Mouse (Mus musculus) urinary bladder, postnatal 4 days (tissue): Measurements from ENCODE around the gene Itpr1.

Experiments
- DNase-seq, 2 experiments: peaks; one replicate each; pipeline ENCODE4 v3.0.0; 2021 to 2022; ENCODE audit warnings: low spot score in 2 of 2

Itpr1 gene

DNA sequence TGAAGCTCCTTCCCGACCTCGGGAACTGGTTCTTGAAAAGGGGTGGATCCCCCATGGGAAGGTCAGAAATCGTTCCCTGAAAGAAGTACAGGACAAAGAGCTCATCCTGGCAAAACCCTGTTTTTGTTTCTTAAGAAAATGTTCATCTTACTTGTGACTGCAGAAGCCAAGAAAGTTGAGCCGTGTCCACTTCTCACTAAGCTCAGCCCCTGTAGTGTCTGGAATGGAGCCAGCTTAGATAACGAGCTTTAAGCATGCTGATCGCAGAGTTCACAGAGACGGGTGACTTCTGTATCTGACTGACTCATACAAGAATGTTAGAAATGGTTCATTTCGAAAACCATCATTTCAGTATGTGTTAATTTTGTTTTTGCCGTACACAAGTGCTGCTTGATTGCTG, 297.2 kb downstream of the Itpr1 start:
- no peak for DNase-seq

DNA sequence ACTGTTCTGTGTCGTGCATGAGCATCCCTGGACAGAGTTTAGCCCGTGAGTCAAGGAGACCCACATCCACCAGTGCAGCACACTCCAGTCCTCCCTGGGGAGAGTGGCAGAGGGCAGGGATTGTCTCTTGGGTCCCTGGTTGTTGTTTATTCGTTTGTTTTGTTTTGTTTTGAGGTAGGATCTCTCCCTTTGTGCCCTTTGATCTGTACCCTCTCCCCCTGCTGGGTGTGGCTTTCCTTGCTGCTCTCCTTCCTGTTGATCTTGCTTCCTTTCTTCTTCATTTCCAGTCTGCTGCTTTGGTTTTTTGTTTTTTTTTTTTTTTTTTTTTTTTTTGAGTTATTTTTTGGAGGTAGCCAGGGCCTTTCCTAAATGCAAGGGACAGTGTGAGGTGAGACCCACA, 299.2 kb downstream of the Itpr1 start:
- DNase-seq = no peak

DNA sequence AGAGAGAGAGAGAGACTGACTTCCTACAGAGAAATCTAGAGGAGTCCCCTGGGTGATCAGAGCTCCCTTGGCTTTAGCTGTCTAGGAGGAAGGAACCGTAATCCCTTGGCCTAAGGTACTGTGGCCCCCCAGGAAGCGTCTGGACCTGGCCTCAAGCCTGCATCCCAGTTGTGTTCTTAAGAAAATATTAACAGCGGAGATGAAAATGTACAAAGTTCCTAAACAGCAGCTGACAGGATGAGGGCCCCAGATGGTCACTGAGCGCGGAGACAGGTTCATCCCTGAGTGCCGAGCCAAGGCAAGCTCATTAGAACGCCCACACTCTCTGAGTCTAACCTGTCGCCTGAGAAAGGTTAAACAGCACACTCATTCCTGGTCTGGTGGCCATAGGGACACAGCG, 300.1 kb downstream of the Itpr1 start:
- no peak for DNase-seq

DNA sequence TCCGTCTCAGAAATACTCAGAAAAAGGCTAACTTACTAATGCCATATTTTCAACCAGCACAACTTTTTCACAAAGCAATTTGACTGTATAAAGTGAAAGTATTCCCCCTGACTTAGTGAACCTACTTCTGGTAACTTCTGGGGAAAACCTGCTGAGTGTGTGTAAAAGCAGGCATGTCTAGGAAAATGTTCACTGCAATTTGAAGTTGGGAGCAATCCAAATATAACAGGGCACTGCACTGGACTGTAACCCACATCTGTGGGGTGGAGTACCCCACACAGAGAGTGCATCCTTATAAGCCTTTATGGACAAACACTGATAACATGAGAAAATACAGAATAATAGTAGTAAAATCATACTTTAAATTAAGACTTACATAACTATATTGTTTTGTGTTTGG, 303.4 kb downstream of the Itpr1 start:
- DNase-seq = no peak

DNA sequence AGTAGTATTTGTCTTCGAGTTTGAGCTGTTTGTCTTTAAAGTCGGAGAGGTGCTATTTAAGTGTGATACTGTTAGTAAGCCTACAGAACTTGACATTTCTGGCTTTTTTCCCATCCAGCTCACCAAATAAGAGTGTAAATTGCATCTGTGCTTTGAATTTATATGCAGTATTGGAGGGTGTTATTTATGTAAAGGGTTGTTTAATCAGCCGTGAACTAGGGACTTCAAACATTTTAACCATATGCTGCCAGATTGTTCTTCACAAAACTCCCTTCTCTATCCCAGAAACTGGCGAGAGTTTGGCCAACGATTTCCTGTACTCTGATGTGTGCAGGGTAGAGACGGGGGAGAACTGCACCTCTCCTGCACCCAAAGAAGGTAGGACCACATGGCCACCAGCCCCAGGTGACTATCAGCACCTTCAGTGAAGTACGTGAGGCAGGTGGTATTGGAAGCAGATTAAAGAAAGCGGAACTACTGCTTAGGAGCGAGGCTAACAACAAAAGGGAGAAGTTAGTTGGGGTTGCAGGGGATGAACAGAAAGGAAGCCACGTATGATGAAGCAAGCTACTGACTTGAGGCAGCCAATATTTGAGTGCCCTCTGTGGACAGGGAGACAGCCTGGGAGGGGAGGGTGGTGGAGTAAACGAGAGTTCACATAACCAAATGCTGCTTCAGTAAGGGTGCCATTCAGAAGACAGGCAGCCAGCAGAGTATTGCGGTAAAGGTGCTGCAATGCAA, 304.5 kb downstream of the Itpr1 start:
- no peak for DNase-seq

DNA sequence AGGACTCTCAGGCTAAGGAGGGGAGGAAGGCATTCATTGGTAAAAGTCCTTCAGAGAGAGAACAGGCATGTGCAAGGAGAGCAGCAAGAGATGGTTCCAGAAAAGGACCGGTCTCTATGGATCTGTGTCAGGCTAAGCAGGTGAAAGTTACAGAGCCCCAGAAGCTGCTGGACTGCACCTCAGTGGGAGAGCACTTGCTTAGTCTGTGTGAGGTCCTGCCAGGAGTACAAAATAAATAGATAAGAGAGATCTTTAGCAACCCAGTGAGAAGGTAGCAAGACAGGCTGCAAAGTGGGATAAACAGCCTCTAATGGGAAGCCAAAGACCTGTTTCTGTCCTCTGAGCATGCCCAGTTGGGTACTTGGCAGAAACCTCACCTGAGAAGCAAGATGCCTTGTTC, 305.1 kb downstream of the Itpr1 start:
- no peak for DNase-seq

DNA sequence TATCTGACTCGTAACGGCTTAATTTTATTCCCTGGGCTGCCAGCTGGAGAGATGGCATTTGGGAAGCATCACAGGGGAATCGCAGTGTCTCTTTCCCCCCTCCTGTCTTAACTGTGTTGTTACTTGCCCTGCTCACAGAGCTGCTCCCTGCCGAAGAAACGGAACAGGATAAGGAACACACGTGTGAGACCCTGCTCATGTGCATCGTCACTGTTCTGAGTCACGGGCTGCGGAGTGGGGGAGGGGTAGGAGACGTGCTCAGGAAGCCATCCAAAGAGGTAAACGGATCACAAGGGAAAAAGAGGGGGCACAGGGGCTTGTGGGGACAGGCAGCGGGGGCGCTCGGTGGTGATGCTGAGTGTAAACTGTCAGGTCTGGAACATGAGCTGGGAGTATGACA, 305.7 kb downstream of the Itpr1 start:
- no peak for DNase-seq

DNA sequence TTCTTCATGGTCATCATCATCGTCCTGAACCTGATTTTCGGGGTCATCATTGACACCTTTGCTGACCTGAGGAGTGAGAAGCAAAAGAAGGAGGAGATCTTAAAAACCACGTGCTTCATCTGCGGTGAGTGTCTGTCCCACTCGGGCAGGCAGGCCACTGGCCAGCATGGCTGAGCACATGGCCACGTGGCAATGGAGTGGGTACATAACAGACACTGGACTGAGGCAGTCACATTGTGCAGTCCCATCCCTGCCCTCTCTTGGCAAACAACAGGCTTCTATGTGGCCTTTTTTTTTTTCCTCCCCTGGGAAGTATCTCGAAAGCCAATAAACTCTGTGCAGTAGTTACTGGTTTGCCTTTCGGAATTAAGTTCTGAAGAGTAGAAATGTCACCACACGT, 306.4 kb downstream of the Itpr1 start:
- DNase-seq = no peak

DNA sequence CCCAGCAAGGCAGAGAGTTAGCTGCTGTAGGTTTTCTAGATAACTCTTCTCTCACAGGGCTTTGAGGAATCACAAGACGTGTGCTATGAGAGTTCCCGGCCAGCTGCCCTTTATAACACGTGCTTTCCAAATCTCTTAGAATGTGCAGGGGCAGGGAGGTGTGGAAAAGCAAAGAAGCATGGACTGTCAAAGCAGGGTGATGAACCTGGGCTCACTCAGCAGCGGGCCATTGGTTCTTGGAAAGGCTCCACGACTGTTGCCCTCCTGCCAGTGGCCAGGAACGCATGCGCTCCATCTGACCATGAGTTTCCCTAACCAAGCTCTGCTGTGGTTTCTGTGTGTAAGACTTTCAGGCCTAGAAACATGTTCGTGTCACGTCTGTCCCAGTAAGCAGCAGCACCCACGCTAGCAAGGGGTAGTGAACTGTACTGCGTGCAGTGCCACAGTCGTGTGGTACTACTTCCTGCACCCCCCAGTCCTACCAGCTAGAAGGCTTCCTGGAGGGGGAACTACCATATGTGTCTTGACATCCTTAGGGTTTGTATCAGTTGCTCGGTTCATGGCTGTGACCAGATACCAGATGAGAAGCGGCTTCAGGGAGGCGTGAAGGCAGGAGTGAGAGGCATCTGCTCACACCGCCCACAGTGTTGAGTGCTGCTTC, 311.2 kb downstream of the Itpr1 start:
- no peak for DNase-seq

DNA sequence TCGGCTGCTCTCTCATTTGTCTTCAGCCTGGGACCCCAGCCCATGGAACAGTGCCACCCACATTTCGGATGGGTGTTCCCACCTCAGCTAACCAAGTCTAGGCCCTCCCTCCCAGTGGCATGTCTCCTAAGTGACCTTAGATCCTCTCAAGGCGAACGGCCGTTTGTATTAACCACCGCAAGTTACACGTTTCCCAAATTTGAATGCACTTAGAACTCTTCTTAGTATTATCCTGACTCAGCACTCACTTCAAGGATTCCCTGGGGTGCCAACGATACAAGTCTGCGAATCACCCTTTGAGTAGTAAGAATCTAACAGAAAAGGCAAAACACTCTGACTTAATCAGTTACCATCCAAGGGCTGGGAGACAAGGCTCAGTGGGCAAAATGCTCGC, 311.7 kb downstream of the Itpr1 start:
- DNase-seq = no peak

DNA sequence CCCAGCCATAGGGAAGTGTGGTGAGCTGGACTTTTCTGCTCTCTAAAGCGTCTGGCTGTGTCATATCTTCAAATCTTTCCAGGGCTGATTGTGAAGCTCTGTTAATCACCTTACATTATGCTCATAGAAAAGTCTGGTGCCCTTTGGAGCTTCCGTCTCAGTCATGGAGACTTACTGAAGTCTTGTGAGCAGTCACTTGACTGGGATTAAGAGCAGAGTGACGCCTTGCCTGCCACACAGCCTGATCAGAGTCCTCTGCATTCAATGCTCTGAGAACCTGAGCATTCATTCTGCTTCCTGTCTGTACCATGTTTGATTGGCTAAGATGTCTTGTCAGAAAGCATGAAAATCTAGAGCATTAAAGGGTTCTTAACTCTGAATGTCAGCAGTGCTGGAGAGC, 314.7 kb downstream of the Itpr1 start:
- DNase-seq = no peak

DNA sequence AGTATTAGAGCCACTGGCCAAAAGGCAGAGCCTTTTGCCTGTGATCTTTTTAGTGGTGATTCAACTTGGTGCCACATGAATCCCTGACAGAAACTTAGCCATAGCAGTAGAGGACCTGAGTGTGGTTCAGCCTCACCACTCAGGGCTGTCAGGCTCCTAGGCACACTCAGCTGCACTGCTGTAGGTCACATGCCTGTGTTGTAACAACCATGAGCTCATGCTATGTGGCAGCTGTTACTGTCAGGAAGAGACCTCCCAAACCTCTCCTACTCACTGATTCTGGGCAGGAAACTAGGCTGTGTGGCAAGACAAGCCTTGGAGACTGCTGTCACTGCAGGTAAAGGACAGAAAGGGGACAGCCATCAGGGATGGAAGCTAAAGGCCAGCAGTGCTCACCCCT, 315.1 kb downstream of the Itpr1 start:
- no peak for DNase-seq

DNA sequence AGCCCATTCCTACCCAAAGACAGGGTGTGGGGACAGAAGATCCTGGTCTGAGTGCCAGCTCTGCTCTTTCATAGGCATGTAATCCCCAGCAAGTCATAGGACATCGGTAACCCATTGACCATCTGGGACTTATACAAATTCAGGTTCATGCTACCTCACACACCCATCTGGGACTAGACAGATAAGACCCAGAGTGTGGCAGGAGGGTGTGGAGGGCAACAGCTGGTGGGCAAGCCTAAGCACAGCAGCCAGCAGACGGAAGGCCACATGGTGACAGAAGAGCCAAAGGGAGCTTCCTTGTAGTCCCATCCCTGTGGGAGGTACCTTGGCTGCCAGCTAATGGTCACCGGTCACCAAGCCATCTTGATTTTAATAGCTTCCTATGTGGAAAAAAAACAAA, 316.3 kb downstream of the Itpr1 start:
- no peak for DNase-seq

DNA sequence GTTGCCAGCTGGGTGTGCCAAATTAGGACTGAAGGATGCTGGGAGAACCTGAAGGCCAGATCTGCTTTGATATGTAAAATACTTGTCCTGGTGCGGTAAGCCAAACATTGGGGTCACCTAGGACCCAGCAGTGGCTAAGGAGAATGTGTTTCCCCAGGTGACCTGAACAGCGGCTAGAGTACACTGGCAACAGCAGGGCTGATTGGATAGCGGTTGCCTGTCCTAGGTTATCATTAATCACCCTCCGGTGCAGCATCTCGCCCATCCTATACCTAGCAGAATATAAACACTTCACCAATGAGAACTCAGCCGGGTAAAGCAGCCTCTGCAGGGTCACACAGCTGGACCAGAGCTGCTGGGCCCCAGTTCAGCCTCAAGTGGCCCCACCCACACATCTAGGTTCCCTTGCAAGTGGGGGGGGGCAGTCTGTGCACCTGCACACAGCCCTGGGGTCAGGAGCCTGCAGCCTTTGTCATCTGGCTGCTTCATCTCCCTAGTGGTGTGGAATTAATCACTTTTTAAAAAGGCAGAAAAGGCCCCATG, 318.0 kb downstream of the Itpr1 start:
- DNase-seq = peak in 1 of 2 experiments; percentile 53

DNA sequence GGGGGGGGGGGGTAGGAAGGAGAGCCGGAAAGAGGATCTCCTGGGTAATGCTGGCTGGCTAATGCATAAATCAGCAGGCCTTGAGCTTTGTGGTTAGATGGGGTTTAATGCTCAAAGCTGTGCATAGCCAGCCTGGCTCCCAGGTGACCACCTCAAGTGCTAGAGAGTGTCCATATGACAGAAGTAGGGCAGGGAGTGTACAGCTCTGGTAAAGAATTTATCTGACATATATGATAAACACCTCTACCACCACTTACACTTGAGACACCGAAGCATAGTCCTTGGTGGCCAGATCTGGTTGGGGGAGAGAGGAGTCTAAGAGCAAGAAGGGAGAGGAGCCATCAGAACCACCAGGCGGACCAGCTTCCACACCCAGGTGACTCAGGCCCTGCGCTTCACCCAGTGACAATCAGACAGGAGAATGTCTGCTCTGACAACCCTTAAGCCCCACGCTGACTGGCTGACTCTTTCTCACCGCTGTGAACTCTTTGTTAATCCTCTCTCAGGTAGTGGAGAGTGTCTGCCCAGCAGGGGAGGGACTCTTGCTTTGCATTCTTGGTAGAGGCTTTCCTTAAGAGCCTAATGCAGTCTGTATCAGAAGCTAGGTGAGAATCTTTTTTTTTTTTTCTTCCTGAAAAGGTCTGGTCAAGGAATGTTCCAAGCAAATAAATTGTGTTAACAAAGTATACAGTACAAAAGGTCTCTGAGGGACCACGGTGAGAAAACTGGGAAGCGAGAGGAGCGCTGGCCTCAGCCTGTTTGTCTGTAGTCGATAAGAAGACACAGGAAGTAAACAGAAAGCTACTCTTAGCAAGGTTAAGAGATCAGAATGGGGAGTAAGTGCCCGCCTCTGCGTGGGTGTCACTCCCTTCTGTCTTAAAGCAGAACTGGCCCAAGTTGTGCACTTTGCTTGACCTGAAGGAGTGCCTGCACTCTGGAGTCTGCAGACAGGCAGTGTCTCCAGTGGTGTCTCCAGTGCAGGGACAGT, 318.7 kb downstream of the Itpr1 start:
- DNase-seq = peak in 1 of 2 experiments; percentile 34

DNA sequence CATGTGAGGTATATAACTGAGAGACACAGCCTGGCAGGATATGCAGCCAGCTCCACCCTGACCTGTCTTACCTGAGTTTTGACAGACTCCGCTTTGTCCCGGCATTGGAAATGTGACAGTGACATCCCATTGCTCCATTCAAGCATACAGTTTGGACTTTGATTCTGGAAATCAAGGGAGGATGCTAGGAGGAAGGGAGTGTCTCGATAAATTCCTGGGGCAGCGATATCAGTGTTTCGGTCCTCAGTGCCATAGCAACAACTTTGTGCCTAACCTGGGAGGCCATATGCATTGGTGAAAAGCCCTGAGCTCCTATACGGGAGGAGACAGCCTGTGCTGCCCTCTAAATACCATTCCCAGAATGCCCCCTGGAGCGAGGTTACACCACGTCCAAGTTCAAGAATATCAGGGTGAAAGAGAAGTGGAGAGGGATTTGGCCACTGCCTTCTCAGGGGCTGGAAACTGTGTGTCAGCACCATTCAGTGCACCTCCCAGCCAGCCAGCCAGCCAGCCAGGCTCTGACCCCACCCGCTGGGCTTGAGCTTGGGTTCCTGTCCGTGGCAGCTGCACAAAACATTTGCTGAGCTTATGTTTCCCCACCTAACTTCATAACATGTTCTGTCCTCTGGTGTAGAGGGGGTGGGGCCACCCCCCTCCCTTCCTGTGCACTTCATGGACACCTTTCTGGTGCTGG, 319.7 kb downstream of the Itpr1 start:
- no peak for DNase-seq

DNA sequence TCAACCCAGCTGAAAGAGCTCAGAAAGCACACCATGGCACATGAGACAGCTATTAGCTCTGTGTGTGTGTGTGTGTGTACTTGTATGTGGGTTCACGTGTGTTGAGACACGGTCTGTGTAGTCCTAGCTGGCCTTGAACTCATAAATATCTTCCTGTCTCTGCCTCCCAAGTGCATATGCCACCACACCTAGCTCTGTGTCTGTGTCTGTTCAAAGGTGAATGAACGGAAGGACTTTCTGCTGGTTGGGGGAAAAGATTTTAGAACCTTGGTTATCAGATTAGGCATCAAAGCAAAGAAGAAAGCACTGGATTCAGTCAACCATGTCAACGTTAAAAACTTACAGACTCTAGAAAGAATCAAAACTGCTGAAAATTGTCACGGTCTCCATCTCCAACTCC, 321.2 kb downstream of the Itpr1 start:
- no peak for DNase-seq

DNA sequence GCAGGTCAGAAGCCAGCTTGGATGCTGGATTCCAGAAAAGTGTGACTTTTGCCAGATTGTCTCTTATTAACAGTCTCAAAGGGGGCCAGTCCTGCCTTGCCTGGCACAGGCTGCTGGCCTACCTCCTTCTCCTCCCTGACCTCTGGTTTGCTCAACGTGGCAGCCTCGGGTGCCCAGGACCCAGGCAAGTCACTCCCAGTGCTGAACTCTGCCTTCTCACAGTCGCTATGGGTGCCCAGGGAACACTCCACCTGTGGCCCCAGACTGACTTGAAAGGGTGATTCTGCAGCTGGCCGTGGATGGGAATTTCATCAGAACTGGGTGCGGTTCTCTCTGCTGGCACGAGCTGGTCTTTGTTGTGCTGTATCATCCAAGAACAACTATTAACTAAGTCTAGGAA, 321.7 kb downstream of the Itpr1 start:
- DNase-seq = no peak

DNA sequence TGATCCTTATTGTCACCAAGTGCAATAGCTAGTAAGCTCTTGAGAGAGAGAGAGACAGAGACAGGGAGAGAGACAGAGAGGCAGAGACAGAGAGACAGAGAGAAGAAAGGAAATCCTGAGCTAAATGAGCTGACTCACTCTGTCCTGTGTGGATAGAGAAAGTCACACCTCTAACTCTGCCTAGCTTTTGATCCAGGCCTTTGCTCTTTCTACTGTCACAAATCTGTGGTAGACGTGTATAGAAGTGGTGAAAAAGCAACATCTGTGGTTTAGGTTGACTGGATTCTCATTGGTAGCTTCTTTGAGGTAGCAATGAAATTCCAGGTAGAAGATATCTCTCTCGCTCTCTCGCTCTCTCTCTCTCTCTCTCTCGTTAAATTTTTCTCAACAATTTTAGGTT, 322.4 kb downstream of the Itpr1 start:
- no peak for DNase-seq

DNA sequence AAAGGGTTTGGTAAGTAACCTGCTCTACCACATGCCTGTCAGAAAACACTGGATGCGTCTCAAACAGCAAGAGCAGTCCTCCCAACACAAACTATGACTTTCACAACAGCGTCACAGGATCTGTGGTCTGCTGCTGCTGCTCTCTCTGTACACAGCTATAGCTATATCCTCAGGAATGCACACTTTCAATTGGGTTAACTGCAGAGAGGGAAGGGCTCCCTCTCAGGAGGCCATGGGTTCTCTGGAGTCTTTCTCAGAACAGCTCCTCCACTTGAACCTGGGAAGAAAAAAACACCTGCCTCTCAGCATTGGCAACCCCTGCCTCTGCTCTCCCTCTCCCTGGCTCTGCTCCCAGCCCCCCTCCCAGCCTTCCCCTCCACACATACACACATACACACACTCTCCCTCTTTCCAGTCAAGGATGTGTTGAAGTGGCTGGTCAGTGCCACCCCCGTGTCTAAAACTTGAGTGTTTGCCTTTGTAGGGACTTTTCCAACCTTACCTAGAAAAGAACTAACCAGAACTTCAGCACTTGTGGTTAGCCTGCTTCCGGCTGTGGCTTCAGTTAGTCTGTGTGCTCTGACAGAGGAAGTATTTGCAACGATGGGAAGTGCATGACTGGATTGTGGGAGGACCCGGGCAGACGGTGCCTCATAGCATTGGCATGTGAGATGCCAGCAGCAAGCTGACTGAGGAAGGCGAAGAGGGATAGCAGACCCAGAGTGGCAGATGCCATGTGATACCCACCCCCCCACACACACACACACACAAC, 323.8 kb downstream of the Itpr1 start:
- no peak for DNase-seq

DNA sequence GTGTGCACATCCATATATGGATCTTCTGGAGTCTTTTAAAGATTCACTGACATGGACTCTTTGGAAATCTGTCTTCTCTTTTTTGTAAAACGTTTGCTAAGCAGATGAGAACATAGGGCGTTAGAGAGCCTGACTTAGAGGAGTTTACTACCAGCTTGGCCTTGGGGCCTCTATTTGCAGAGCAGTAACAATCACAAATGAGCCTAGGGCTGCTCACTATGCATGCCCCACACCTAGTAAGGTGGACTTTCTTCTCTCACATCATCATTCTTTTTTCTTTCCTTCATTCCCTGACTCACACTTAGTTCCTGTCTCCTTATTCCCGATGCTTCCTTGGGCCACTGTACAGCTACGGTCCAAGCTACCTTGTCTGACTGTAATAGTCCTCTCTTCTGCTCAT, 325.5 kb downstream of the Itpr1 start:
- DNase-seq = no peak
